Mouse (Mus musculus) 3134 (cell line): ENCODE results near the gene Mpped2.

Experiments
- DNase-seq: peaks from one replicate; pipeline ENCODE4 v3.0.0-alpha.2; 2011; ENCODE audit warnings: low spot score; ENCODE audit not compliant: insufficient read length; ENCODE audit errors: extremely low read depth

Mpped2 gene

DNA sequence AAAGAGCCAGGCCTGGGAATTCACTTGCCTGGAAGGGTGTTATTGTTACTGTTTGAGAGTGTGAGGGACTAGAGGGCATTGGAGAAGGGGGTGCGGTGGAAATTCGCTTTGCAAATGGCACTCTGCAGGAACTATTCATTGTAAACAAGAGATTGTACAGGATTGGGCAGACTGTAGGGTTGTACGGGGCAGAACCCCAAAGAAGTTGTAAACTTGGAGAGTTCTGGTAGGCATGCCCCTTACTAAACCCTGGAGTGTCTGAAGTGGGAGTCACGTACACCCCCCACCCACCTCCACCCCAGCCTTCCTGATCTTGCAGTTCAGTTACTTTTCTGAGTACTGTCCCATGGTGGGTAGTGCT, 202.9 kb downstream of the Mpped2 start:
- no peak for DNase-seq

DNA sequence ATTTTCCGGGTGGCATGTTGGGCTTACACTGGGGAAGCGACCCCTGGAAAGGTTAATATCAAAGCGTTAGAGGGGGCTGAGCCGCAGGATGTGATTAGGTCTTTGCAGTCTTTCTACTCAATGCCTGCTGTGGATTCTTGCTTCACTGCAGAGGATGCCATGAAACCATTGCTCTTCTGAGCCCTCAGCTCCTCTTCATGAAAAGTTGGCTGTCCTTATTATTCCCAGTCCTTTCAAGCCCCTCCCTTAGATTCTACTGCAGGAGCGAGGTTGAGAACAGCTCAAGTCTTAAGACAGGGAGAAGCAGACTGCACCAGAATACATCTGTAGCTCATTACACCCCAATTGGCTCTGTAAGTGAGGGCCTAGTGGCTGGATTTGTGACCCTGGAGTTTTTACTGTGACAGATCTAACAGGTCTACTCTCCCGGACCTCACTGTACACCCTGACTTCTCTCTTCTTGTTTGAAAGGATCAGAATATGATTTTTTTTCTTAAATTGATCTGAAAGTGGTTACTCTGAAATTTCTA, 218.9 kb downstream of the Mpped2 start:
- no peak for DNase-seq
